Mouse (Mus musculus) CH12.LX (cell line): ENCODE measurements at regions not wholly inside any gene's neighbourhood (a gene's known extent, or its start where the extent isn't known, plus 50 kb on each side); places are given as distances from the start of the nearest gene placed in this dataset.

ENCODE experiments used
- DNase-seq: peaks from one replicate; pipeline ENCODE4 v3.0.0-alpha.2; 2013; ENCODE audit errors: extremely low read depth
- H3K27ac ChIP-seq: 2 replicates; pipeline ENCODE4 v1.5.1; 2012; ENCODE audit warnings: low read depth, mild to moderate bottlenecking, control low read depth, moderate library complexity; ENCODE audit not compliant: insufficient read depth
- H3K27me3 ChIP-seq: replicated peaks from 2 replicates; pipeline ENCODE3; 2012; ENCODE audit warnings: inconsistent platforms
- H3K36me3 ChIP-seq, 2 experiments: replicated peaks in 1 of 2; 2 replicates each; pipeline versions ENCODE3 to v1.6.1; 2012; ENCODE audit warnings: inconsistent platforms in 1 of 2, low read length in 1 of 2, mild to moderate bottlenecking in 1 of 2, mixed read lengths in 1 of 2, moderate library complexity in 1 of 2; ENCODE audit not compliant: control insufficient read depth in 1 of 2, insufficient read depth in 1 of 2
- H3K4me1 ChIP-seq, 2 experiments: 2 replicates each; pipeline ENCODE4 v1.6.1; 2012; ENCODE audit warnings: inconsistent platforms in 1 of 2, moderate library complexity in 1 of 2; ENCODE audit not compliant: insufficient read depth in 2 of 2, control insufficient read depth in 1 of 2
- H3K4me2 ChIP-seq: 2 replicates; pipeline ENCODE4 v1.6.1; 2012; ENCODE audit warnings: low read depth, mild to moderate bottlenecking, control low read depth; ENCODE audit not compliant: poor library complexity, insufficient read depth, severe bottlenecking
- H3K4me3 ChIP-seq, 3 experiments: fragments of 150-350 bp in 1 of 3; sonication (generic) in 1 of 3; replicated peaks in 1 of 3; 2 replicates each; pipeline versions ENCODE3 to v1.5.1; 2011 to 2012; ENCODE audit warnings: low read depth in 2 of 3, low read length in 2 of 3, mild to moderate bottlenecking in 2 of 3, moderate library complexity in 2 of 3, control low read depth in 1 of 3, improper control_type of control experiment in 1 of 3, inconsistent platforms in 1 of 3, mixed read lengths in 1 of 3; ENCODE audit not compliant: poor library complexity in 1 of 3
- H3K79me2 ChIP-seq: replicated peaks from 2 replicates; pipeline ENCODE4 v1.6.1; 2012; ENCODE audit warnings: mild to moderate bottlenecking, moderate library complexity; ENCODE audit not compliant: control insufficient read depth, poor library complexity, insufficient read depth, severe bottlenecking; ENCODE audit errors: extremely low read depth
- H3K9ac ChIP-seq: 2 replicates; pipeline ENCODE4 v1.6.1; 2012; ENCODE audit warnings: low read depth, mild to moderate bottlenecking, control low read depth, moderate library complexity; ENCODE audit not compliant: insufficient read depth
- H3K9me3 ChIP-seq: replicated peaks from 2 replicates; pipeline ENCODE3; 2012; ENCODE audit warnings: low read length, inconsistent platforms, mixed read lengths
- CHD1 ChIP-seq: IDR thresholded peaks from 2 replicates; pipeline ENCODE4 v1.6.1; 2012; ENCODE audit warnings: low read depth, low read length, improper control_type of control experiment, inconsistent platforms
- CHD2 ChIP-seq: IDR thresholded peaks from 2 replicates; pipeline ENCODE4 v1.6.1; 2011; ENCODE audit warnings: low read length, improper control_type of control experiment
- CTCF ChIP-seq, 2 experiments: IDR thresholded peaks in 1 of 2; conservative IDR thresholded peaks in 1 of 2; 2 replicates each; pipeline ENCODE4 v1.5.1; 2011 to 2012; ENCODE audit warnings: low read depth in 2 of 2, low read length in 2 of 2, improper control_type of control experiment in 1 of 2, inconsistent platforms in 1 of 2, mild to moderate bottlenecking in 1 of 2, moderate library complexity in 1 of 2
- E2F4 ChIP-seq: IDR thresholded peaks from 2 replicates; pipeline ENCODE4 v1.6.1; 2011; ENCODE audit warnings: low read depth, low read length, improper control_type of control experiment; ENCODE audit not compliant: insufficient replicate concordance
- ELF1 ChIP-seq: IDR thresholded peaks from 2 replicates; pipeline ENCODE4 v1.6.1; 2014; ENCODE audit warnings: low read depth, mild to moderate bottlenecking, inconsistent platforms, low read length, improper control_type of control experiment
- EP300 ChIP-seq: IDR thresholded peaks from 2 replicates; pipeline ENCODE4 v1.6.1; 2011; ENCODE audit warnings: low read length, improper control_type of control experiment
- GABPA ChIP-seq: IDR thresholded peaks from 2 replicates; pipeline ENCODE4 v1.6.1; 2012; ENCODE audit warnings: low read depth, low read length, improper control_type of control experiment, inconsistent platforms; ENCODE audit not compliant: insufficient replicate concordance
- HCFC1 ChIP-seq: IDR thresholded peaks from 2 replicates; pipeline ENCODE4 v1.6.1; 2012; ENCODE audit warnings: low read depth, mild to moderate bottlenecking, inconsistent platforms, low read length, improper control_type of control experiment
- JUND ChIP-seq: conservative IDR thresholded peaks from 2 replicates; pipeline ENCODE4 v1.6.1; 2011; ENCODE audit warnings: low read depth, low read length, improper control_type of control experiment
- KAT2A ChIP-seq: IDR thresholded peaks from 2 replicates; pipeline ENCODE4 v1.6.1; 2012; ENCODE audit warnings: low read length, improper control_type of control experiment, inconsistent platforms; ENCODE audit not compliant: insufficient replicate concordance
- MAX ChIP-seq: IDR thresholded peaks from 2 replicates; pipeline ENCODE4 v1.6.1; 2011; ENCODE audit warnings: low read length, improper control_type of control experiment
- MAZ ChIP-seq: IDR thresholded peaks from 2 replicates; pipeline ENCODE4 v1.6.1; 2012; ENCODE audit warnings: low read depth, mild to moderate bottlenecking, inconsistent platforms, low read length, improper control_type of control experiment, moderate library complexity
- MEF2A ChIP-seq: IDR thresholded peaks from 2 replicates; pipeline ENCODE4 v1.6.1; 2014; ENCODE audit warnings: low read depth, mild to moderate bottlenecking, inconsistent platforms, low read length, improper control_type of control experiment, borderline replicate concordance
- MYC ChIP-seq: IDR thresholded peaks from 2 replicates; pipeline ENCODE4 v1.6.1; 2011; ENCODE audit warnings: low read depth, mild to moderate bottlenecking, improper control_type of control experiment, low read length
- NELFE ChIP-seq: IDR thresholded peaks from 2 replicates; pipeline ENCODE4 v1.6.1; 2011; ENCODE audit warnings: low read depth, low read length, improper control_type of control experiment
- NRF1 ChIP-seq: IDR thresholded peaks from 2 replicates; pipeline ENCODE4 v1.6.1; 2014; ENCODE audit warnings: low read depth, mild to moderate bottlenecking, inconsistent platforms, low read length, improper control_type of control experiment, moderate library complexity
- PAX5 ChIP-seq: IDR thresholded peaks from 2 replicates; pipeline ENCODE4 v1.6.1; 2012; ENCODE audit warnings: low read length, inconsistent platforms, mixed read lengths
- RAD21 ChIP-seq: IDR thresholded peaks from 2 replicates; pipeline ENCODE4 v1.6.1; 2011; ENCODE audit warnings: low read depth, mild to moderate bottlenecking, low read length, improper control_type of control experiment, moderate library complexity
- RCOR1 ChIP-seq: conservative IDR thresholded peaks from 2 replicates; pipeline ENCODE4 v1.6.1; 2012; ENCODE audit warnings: low read depth, mild to moderate bottlenecking, inconsistent platforms, low read length, improper control_type of control experiment
- SIN3A ChIP-seq: IDR thresholded peaks from 2 replicates; pipeline ENCODE4 v1.6.1; 2012; ENCODE audit warnings: low read length, improper control_type of control experiment, inconsistent platforms
- SMC3 ChIP-seq: IDR thresholded peaks from 2 replicates; pipeline ENCODE4 v1.6.1; 2011; ENCODE audit warnings: low read depth, low read length, improper control_type of control experiment
- TCF12 ChIP-seq: IDR thresholded peaks from 2 replicates; pipeline ENCODE4 v1.6.1; 2014; ENCODE audit warnings: low read depth, mild to moderate bottlenecking, inconsistent platforms, low read length, improper control_type of control experiment
- UBTF ChIP-seq: IDR thresholded peaks from 2 replicates; pipeline ENCODE4 v1.6.1; 2012; ENCODE audit warnings: low read depth, mild to moderate bottlenecking, inconsistent platforms, low read length, improper control_type of control experiment, moderate library complexity
- USF2 ChIP-seq: conservative IDR thresholded peaks from 2 replicates; pipeline ENCODE4 v1.6.1; 2011; ENCODE audit warnings: low read depth, low read length, improper control_type of control experiment
- ZNF384 ChIP-seq: IDR thresholded peaks from 2 replicates; pipeline ENCODE4 v1.6.1; 2012; ENCODE audit warnings: low read depth, low read length, improper control_type of control experiment, inconsistent platforms
- dilution Hi-C: fragments of 300-500 bp; cut with MboI; formaldehyde crosslinking; loops from 2 replicates; pipeline ENCODE4 v1.14.3; 2020; ENCODE audit warnings: low sequenced_read_pairs; ENCODE audit not compliant: extremely low pct_unique_long_range_greater_than_20kb, extremely low pct_ligation_motif_present
- in situ Hi-C: fragments of 300-500 bp; cut with MboI; formaldehyde crosslinking; loops from 3 replicates; pipeline ENCODE4 v1.14.3; 2019; ENCODE audit warnings: low sequenced_read_pairs, low pct_ligation_motif_present, low pct_unique_long_range_greater_than_20kb, mixed read lengths

DNA sequence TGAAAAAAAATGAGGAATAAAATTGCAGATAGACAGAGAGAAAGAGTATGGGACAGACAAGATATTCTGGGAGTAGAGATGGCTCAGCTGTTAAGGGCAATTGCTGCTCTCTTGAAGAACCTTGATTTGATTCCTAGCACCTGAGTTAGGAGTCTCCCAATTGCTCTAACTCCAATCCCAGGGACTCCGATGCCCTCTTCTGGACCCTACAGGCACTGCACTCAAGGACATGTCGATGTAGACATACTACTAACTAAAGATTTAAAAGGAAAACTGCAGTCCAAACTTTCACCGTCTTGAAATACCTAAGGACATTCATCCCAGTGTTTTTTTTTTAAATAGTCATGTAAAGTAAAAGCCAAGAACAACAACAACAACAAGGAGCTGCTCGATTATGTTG, 189.0 kb downstream of the Cyp26b1 start:
- H3K9me3 ChIP-seq = peaks cover 3% of the 10 kb centered on the region
- no peaks in the 10 kb centered on the region for H3K79me2 ChIP-seq
- TF ChIP-seq TCF12 = no peak
- peak; percentile 28 for TF ChIP-seq RAD21
- peak; percentile 21 for TF ChIP-seq SMC3
- peak; percentile 8 to 49; a peak in 3 of 4 replicates for TF ChIP-seq CTCF (conservative IDR thresholded peaks at IDR 0.05 in 1 of 2, IDR thresholded peaks at IDR 0.05 in 1 of 2; ENCODE audit: low read depth in 2 of 2, low read length in 2 of 2)
- H3K27me3 ChIP-seq = peaks cover 83% of the 10 kb centered on the region
- dilution Hi-C loops (no loop called here), in situ Hi-C loops (loop anchor here (25.0 kb wide), 1 partner anchor 183 kb away; the partner anchor contains the start of gene Cyp26b1)
- no peak for DNase-seq
- no peak overlapping the region for H3K4me3 ChIP-seq
- H3K4me2 ChIP-seq = no peak overlapping the region
- H3K27ac ChIP-seq = no peak overlapping the region
- H3K36me3 ChIP-seq = no peaks in the 10 kb centered on the region
- no peaks in the 10 kb centered on the region for H3K4me1 ChIP-seq
- no peak overlapping the region for H3K9ac ChIP-seq

DNA sequence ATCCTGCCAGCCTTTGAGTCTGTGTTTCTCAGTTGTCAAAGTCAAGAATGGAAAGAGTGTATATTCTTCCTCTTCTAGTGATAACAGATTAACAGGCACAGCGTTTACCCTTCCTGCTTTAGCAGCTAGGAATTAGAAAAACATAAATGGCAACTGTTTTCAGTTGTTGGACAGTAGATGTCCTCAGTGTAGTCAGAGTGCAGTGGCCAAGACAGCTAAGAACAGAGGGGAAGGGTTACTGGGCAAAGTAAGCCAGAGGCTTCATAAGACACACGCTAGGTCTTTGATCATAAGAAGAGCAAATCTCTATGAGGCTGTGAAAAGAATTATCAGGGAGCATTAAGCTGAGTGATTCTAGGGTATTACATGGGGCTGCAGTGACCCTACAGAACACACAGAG, 191.3 kb downstream of the Cyp26b1 start:
- H3K9ac ChIP-seq = no peak overlapping the region
- in situ Hi-C loops (loop anchor here (25.0 kb wide), 1 partner anchor 185 kb away; the partner anchor contains the start of gene Cyp26b1), dilution Hi-C loops (no loop called here)
- H3K27ac ChIP-seq = no peak overlapping the region
- H3K27me3 ChIP-seq = peaks cover 88% of the 10 kb centered on the region
- H3K79me2 ChIP-seq = no peaks in the 10 kb centered on the region
- TF ChIP-seq E2F4 (no peak), CHD1 (no peak), ELF1 (no peak), SIN3A (no peak), EP300 (no peak), RCOR1 (no peak), PAX5 (no peak), RAD21 (no peak)
- H3K4me1 ChIP-seq = no peaks in the 10 kb centered on the region
- H3K4me3 ChIP-seq = no peak overlapping the region
- peaks cover 3% of the 10 kb centered on the region for H3K9me3 ChIP-seq
- no peak overlapping the region for H3K4me2 ChIP-seq
- no peaks in the 10 kb centered on the region for H3K36me3 ChIP-seq
- no peak for DNase-seq

DNA sequence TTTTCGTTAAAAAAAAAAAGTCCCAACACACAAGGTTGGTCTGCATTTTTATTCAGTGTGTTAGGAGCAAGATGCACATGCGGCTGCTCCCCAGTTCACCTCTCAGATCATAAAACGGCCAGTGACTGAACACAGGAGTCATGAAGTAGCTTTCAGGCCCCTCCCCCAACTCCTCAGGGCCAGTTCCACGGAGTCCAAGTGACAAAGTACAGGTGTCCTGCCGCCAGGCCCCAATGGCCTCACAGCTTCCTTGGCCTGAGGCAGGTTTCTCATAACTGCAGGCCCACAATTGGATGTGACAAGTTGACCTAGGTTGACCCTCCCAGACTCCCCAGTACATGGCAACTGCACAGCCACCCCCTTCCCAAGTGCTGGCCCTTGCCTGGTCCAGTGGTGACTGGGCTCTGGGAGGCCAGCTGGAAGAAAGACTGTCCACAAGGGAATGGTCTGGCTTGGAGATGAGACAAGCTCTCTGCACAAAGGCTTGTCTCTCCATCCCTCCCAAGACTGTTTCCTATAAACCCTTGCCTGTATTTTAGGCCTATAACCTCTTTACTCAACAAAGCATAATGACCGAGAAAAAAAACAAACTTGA, 199.1 kb downstream of the Cyp26b1 start:
- H3K4me1 ChIP-seq = no peaks in the 10 kb centered on the region
- no peak overlapping the region for H3K4me3 ChIP-seq
- dilution Hi-C loops (no loop called here), in situ Hi-C loops (no loop called here)
- no peak overlapping the region for H3K27ac ChIP-seq
- no peaks in the 10 kb centered on the region for H3K36me3 ChIP-seq
- no peaks in the 10 kb centered on the region for H3K79me2 ChIP-seq
- DNase-seq = no peak
- peaks cover 84% of the 10 kb centered on the region for H3K27me3 ChIP-seq
- H3K9ac ChIP-seq = no peak overlapping the region
- TF ChIP-seq UBTF (no peak), RCOR1 (no peak), NELFE (no peak), MYC (no peak), NRF1 (no peak), KAT2A (no peak), MAX (no peak), PAX5 (no peak), HCFC1 (no peak), CTCF (conservative IDR thresholded peaks at IDR 0.05 in 1 of 2, IDR thresholded peaks at IDR 0.05 in 1 of 2; ENCODE audit: low read depth in 2 of 2, low read length in 2 of 2) (no peak), JUND (no peak), USF2 (no peak), EP300 (no peak), SIN3A (no peak), GABPA (no peak), MAZ (no peak), TCF12 (no peak), MEF2A (no peak), CHD2 (no peak), ZNF384 (no peak)
- no peaks in the 10 kb centered on the region for H3K9me3 ChIP-seq
- H3K4me2 ChIP-seq = no peak overlapping the region
